Mouse (Mus musculus): Measurements from ENCODE around the gene Ovol2. TPM values are rescaled to one million over a fixed set of nuclear protein-coding genes. Genes with fewer than 3 reads are reported as not detected.

Gene Ovol2
- total and polyA plus RNA-seq, 2 experiments from 2014 or later = not detected

DNA sequence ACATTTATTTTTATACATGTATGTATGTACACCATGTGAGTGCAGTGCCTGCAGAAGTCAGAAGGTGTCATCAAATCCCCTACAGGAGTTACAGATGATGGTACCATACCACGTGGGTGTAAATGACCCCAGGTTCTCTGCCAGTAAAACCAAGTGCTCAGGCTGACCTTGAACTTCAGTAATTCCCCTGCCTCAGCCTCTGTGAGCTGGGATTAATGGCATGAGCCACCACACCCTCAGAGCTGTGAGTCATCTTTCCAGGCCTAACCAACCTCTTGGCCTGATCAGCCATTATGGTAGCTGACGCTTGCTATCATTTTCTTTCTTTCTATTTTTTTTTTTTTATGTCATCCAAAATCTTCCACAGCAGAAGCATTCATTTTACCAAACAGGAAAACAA, 20.6 kb downstream of the Ovol2 start:
- Histone ChIP-seq H3K4me3 (ENCODE audit: low read depth, low read length) (no peak overlapping the region), H3K36me3 (replicated peaks; ENCODE audit: control insufficient read depth, insufficient read depth, low read length) (no peaks in the 10 kb centered on the region), H3K9me3 (replicated peaks; ENCODE audit: control insufficient read depth, low read length) (no peaks in the 10 kb centered on the region), H3K4me1 (ENCODE audit: control insufficient read depth, insufficient read depth) (no peaks in the 10 kb centered on the region), H3K27me3 (ENCODE audit: control insufficient read depth, insufficient read depth, low read length) (no peaks in the 10 kb centered on the region), H3K4me2 (ENCODE audit: low read depth, low read length) (no peak overlapping the region), H3K9ac (replicated peaks; ENCODE audit: low read depth, low read length) (no peak overlapping the region), H3K27ac (ENCODE audit: low read depth) (no peak overlapping the region)
- WGBS = 85% methylated on average over 2 of the region's 2 CpGs
- no peak for TF ChIP-seq CTCF (IDR thresholded peaks at IDR 0.05; ENCODE audit: low read depth)
- no peak for TF ChIP-seq EP300 (IDR thresholded peaks at IDR 0.05; ENCODE audit: low read depth)
- DNase-seq (ENCODE audit: low spot score) = no peak
- ATAC-seq (ENCODE audit: insufficient read depth, low read depth) = no peak

DNA sequence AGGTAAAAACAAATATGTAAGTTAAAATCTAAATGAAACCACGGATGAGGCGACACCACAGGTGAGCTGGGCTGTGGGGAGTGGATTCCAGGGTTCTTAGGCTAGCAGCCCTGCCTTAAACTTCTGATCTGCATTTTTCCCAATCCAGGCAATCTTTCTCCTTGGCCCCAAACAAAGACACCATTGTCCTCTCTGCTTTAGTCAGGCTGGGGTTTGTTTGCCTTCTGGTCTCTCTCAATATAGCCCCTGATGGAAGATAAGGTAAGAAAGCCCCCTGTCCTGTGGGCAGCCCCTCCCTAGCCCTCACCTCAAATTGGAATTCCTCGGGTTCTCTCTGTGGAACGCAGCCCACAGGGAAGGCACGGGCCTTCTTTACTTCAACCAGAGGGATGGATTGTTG, 21.7 kb downstream of the Ovol2 start:
- no peak for DNase-seq (ENCODE audit: low spot score)
- 57% methylated on average over 5 of the region's 5 CpGs for WGBS
- no peak overlapping the region for H3K9ac ChIP-seq (replicated peaks; ENCODE audit: low read depth, low read length)
- no peak overlapping the region for H3K4me3 ChIP-seq (ENCODE audit: low read depth, low read length)
- no peak for ATAC-seq (ENCODE audit: insufficient read depth, low read depth)
- no peaks in the 10 kb centered on the region for H3K4me1 ChIP-seq (ENCODE audit: control insufficient read depth, insufficient read depth)
- no peak overlapping the region for H3K4me2 ChIP-seq (ENCODE audit: low read depth, low read length)
- no peak overlapping the region for H3K27ac ChIP-seq (ENCODE audit: low read depth)
- H3K9me3 ChIP-seq (replicated peaks; ENCODE audit: control insufficient read depth, low read length) = no peaks in the 10 kb centered on the region
- no peak for TF ChIP-seq EP300 (IDR thresholded peaks at IDR 0.05; ENCODE audit: low read depth)
- TF ChIP-seq CTCF (IDR thresholded peaks at IDR 0.05; ENCODE audit: low read depth) = no peak
- no peaks in the 10 kb centered on the region for H3K36me3 ChIP-seq (replicated peaks; ENCODE audit: control insufficient read depth, insufficient read depth, low read length)
- no peaks in the 10 kb centered on the region for H3K27me3 ChIP-seq (ENCODE audit: control insufficient read depth, insufficient read depth, low read length)

DNA sequence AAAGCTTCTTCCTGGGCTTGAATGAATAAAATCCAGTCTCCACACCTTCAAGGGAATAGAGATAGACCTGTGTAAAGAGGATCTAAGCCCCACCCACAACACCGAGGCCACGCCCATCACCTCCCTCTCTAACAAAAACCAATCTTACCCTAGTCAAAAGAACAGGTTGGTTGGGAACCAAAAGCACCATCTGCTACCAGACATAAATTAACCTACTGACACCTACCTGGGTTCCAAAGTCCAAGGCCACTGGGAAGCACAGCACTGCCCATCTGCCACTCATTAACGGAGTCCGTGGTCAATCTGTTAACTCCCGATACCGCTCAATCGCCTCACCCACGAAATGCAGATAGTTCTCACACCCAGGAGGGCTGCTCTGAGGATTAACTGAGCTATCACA, 23.4 kb downstream of the Ovol2 start:
- no peak overlapping the region for H3K9ac ChIP-seq (replicated peaks; ENCODE audit: low read depth, low read length)
- no peaks in the 10 kb centered on the region for H3K9me3 ChIP-seq (replicated peaks; ENCODE audit: control insufficient read depth, low read length)
- 49% methylated on average over 8 of the region's 8 CpGs for WGBS
- no peak overlapping the region for H3K4me3 ChIP-seq (ENCODE audit: low read depth, low read length)
- H3K4me1 ChIP-seq (ENCODE audit: control insufficient read depth, insufficient read depth) = no peaks in the 10 kb centered on the region
- H3K36me3 ChIP-seq (replicated peaks; ENCODE audit: control insufficient read depth, insufficient read depth, low read length) = no peaks in the 10 kb centered on the region
- H3K27me3 ChIP-seq (ENCODE audit: control insufficient read depth, insufficient read depth, low read length) = no peaks in the 10 kb centered on the region
- ATAC-seq (ENCODE audit: insufficient read depth, low read depth) = no peak
- H3K27ac ChIP-seq (ENCODE audit: low read depth) = no peak overlapping the region
- DNase-seq (ENCODE audit: low spot score) = no peak
- no peak overlapping the region for H3K4me2 ChIP-seq (ENCODE audit: low read depth, low read length)
- TF ChIP-seq EP300 (IDR thresholded peaks at IDR 0.05; ENCODE audit: low read depth) = no peak
- TF ChIP-seq CTCF (IDR thresholded peaks at IDR 0.05; ENCODE audit: low read depth) = no peak

DNA sequence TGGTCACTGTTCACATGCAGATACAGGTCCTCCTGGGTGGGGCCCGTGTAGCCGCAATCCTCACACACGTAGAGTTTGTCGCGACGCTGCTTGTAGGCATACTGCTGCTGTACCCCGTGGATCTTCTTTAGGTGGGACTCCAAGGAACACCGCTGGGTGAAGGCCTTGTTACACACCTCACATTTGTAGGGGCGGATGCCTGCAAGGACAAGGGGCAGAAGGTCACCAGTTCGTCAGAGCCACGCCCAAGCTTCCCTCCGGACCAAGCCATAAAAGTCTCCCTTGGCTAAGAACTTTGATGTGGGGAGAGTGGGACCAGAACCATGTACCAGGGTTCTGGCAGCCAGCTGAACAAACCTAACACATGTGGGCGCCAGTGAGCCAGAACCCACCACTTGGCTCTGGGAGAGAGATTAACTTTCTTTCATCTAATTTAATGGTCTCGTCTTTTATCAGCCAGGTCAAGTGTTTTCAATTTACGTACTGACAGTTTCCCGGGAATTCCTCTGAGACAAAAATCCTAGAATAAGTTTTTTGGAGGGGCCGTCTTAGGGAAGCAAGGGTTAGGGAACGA, 26.1 kb downstream of the Ovol2 start:
- ATAC-seq (ENCODE audit: insufficient read depth, low read depth) = no peak
- WGBS = 63% methylated on average over 18 of the region's 18 CpGs
- Histone ChIP-seq H3K27ac (ENCODE audit: low read depth) (no peak overlapping the region), H3K36me3 (replicated peaks; ENCODE audit: control insufficient read depth, insufficient read depth, low read length) (no peaks in the 10 kb centered on the region), H3K9me3 (replicated peaks; ENCODE audit: control insufficient read depth, low read length) (no peaks in the 10 kb centered on the region), H3K4me3 (ENCODE audit: low read depth, low read length) (no peak overlapping the region), H3K9ac (replicated peaks; ENCODE audit: low read depth, low read length) (no peak overlapping the region), H3K4me1 (ENCODE audit: control insufficient read depth, insufficient read depth) (no peaks in the 10 kb centered on the region), H3K27me3 (ENCODE audit: control insufficient read depth, insufficient read depth, low read length) (no peaks in the 10 kb centered on the region), H3K4me2 (ENCODE audit: low read depth, low read length) (no peak overlapping the region)
- no peak for DNase-seq (ENCODE audit: low spot score)
- TF ChIP-seq EP300 (IDR thresholded peaks at IDR 0.05; ENCODE audit: low read depth) = no peak
- no peak for TF ChIP-seq CTCF (IDR thresholded peaks at IDR 0.05; ENCODE audit: low read depth)

DNA sequence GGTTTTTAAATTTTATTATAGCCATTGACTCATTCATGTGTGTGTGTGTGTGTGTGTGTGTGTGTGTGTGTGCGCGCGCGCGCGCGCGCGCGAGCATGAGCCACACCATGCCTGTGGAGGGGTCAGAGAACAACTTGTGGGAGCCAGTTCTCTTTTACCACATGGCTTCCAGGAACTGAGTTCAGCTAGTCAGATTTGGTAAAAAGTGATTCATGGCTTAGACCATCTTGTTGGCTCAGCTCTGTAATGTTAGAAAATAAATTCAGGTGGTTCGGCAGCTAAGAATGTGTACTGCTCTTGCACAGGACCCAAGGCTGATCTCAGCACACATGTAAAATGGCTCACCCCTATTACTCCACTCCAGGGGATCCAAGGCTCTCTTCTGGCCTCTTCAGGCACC, 30.8 kb downstream of the Ovol2 start:
- no peak for DNase-seq (ENCODE audit: low spot score)
- no peak overlapping the region for H3K27ac ChIP-seq (ENCODE audit: low read depth)
- 91% methylated on average over 11 of the region's 11 CpGs for WGBS
- H3K4me2 ChIP-seq (ENCODE audit: low read depth, low read length) = no peak overlapping the region
- H3K4me1 ChIP-seq (ENCODE audit: control insufficient read depth, insufficient read depth) = peaks cover 11% of the 10 kb centered on the region
- H3K27me3 ChIP-seq (ENCODE audit: control insufficient read depth, insufficient read depth, low read length) = no peaks in the 10 kb centered on the region
- no peak for TF ChIP-seq EP300 (IDR thresholded peaks at IDR 0.05; ENCODE audit: low read depth)
- no peak for TF ChIP-seq CTCF (IDR thresholded peaks at IDR 0.05; ENCODE audit: low read depth)
- H3K36me3 ChIP-seq (replicated peaks; ENCODE audit: control insufficient read depth, insufficient read depth, low read length) = no peaks in the 10 kb centered on the region
- ATAC-seq (ENCODE audit: insufficient read depth, low read depth) = no peak
- no peak overlapping the region for H3K4me3 ChIP-seq (ENCODE audit: low read depth, low read length)
- H3K9ac ChIP-seq (replicated peaks; ENCODE audit: low read depth, low read length) = no peak overlapping the region
- H3K9me3 ChIP-seq (replicated peaks; ENCODE audit: control insufficient read depth, low read length) = no peaks in the 10 kb centered on the region
